Mouse (Mus musculus) heart, embryonic 14.5 days (tissue): Measurements from ENCODE around the gene Wfdc11. TPM values are rescaled to one million over a fixed set of nuclear protein-coding genes. Genes with fewer than 3 reads are reported as not detected.
A peak's percentile ranks its signal among the peaks of the same experiment; 100 is the strongest.

Experiments
- ATAC-seq: fragments of 200-750 bp; cut with Nextera tagmentation; 2 replicates; pipeline ENCODE4 v1.8.0; 2017; ENCODE audit warnings: low read depth, moderate TSS enrichment; ENCODE audit not compliant: insufficient number of reproducible peaks, insufficient read depth, low FRiP score
- H3K27ac ChIP-seq, 2 experiments: fragments of 200-500 bp in 1 of 2; fragments of 300-500 bp in 1 of 2; sonication (generic) in 1 of 2; replicated peaks in 1 of 2; 2 replicates each; pipeline ENCODE4 v1.5.1; 2012 to 2014; ENCODE audit warnings: low read depth in 2 of 2, low read length in 2 of 2, control low read depth in 1 of 2, mild to moderate bottlenecking in 1 of 2, mixed read lengths in 1 of 2; ENCODE audit not compliant: control insufficient read depth in 1 of 2, insufficient read depth in 1 of 2
- H3K27me3 ChIP-seq: fragments of 300-500 bp; sonication (generic); 2 replicates; pipeline ENCODE4 v1.6.1; 2014; ENCODE audit warnings: mild to moderate bottlenecking, low read length, control low read depth; ENCODE audit not compliant: control insufficient read depth, insufficient read depth
- H3K36me3 ChIP-seq: fragments of 300-500 bp; sonication (generic); 2 replicates; pipeline ENCODE4 v1.6.1; 2014; ENCODE audit warnings: mild to moderate bottlenecking, control low read depth, low read length, mixed read lengths; ENCODE audit not compliant: control insufficient read depth, insufficient read depth
- H3K4me1 ChIP-seq, 2 experiments: fragments of 200-500 bp in 1 of 2; fragments of 300-500 bp in 1 of 2; sonication (generic) in 1 of 2; 2 replicates each; pipeline ENCODE4 v1.6.1; 2012 to 2014; ENCODE audit warnings: low read length in 2 of 2, control low read depth in 1 of 2, mixed read lengths in 1 of 2; ENCODE audit not compliant: control insufficient read depth in 2 of 2, insufficient read depth in 2 of 2
- H3K4me2 ChIP-seq: fragments of 300-500 bp; sonication (generic); 2 replicates; pipeline ENCODE4 v1.6.1; 2014; ENCODE audit warnings: mild to moderate bottlenecking, low read length
- H3K4me3 ChIP-seq, 2 experiments: fragments of 200-500 bp in 1 of 2; fragments of 300-500 bp in 1 of 2; sonication (generic) in 1 of 2; 2 replicates each; pipeline ENCODE4 v1.5.1; 2012 to 2014; ENCODE audit warnings: low read length in 2 of 2, mild to moderate bottlenecking in 2 of 2, control low read depth in 1 of 2, low read depth in 1 of 2, moderate library complexity in 1 of 2; ENCODE audit not compliant: control insufficient read depth in 1 of 2, insufficient read depth in 1 of 2
- H3K9ac ChIP-seq: fragments of 300-500 bp; sonication (generic); 2 replicates; pipeline ENCODE4 v1.6.1; 2014; ENCODE audit warnings: mild to moderate bottlenecking, low read length
- H3K9me3 ChIP-seq: fragments of 300-500 bp; sonication (generic); 2 replicates; pipeline ENCODE4 v1.6.1; 2016; ENCODE audit warnings: low read length, control low read depth; ENCODE audit not compliant: control insufficient read depth
- WGBS: fragments of 180-500 bp; shearing (Covaris S2); extraction: QIAGEN DNeasy Blood & Tissue Kit; methylation state at CpG from one replicate; pipeline ENCODE4 v1.1.7; 2014; 5-methylcytosine and 5-hydroxymethylcytosine counted together
- polyA plus RNA-seq: library from polyadenylated mRNA; unstranded; fragments of >200 nt; fragmentation: Nextera tagmentation; extraction: Ambion mirVana; gene quantifications from 2 replicates; pipeline ENCODE4 v1.2.1, GENCODE M21; 2014

Gene Wfdc11
- polyA plus RNA-seq, 1 experiment from 2014 or later = not detected

GRCm38 (mm10) chr2:164700959-164701358 is 27.1 kb upstream of the Wfdc11 start:
- Histone ChIP-seq H3K27me3 (no peaks in the 10 kb centered on the region), H3K4me2 (no peak overlapping the region), H3K27ac (no peak overlapping the region), H3K4me1 (no peaks in the 10 kb centered on the region; a peak in 1 of 4 replicates), H3K9ac (no peak overlapping the region), H3K4me3 (no peak overlapping the region), H3K9me3 (no peaks in the 10 kb centered on the region), H3K36me3 (no peaks in the 10 kb centered on the region)
- 72% methylated on average over 5 of the region's 5 CpGs for WGBS
- ATAC-seq = no peak

GRCm38 (mm10) chr2:164698201-164698600 is 24.3 kb upstream of the Wfdc11 start, which contains the start of gene Spint4:
Gene Spint4, plus strand, starts transcription at chr2:164698501.
- Histone ChIP-seq H3K4me3 (no peak within 1 kb of the TSS), H3K4me2 (no peak within 1 kb of the TSS), H3K9ac (no peak within 1 kb of the TSS), H3K27me3 (no peaks in the 10 kb centered on the region), H3K27ac (no peak within 1 kb of the TSS), H3K9me3 (no peaks in the 10 kb centered on the region), H3K36me3 (no peaks in the 10 kb centered on the region), H3K4me1 (no peaks in the 10 kb centered on the region; a peak in 1 of 4 replicates)
- no peak for ATAC-seq
- 74% methylated on average over 4 of the region's 4 CpGs for WGBS

GRCm38 (mm10) chr2:164684807-164685206 is 10.9 kb upstream of the Wfdc11 start, which contains the start of gene Wfdc13:
Gene Wfdc13, plus strand, starts transcription at chr2:164685107.
- H3K9ac ChIP-seq = no peak within 1 kb of the TSS
- H3K27ac ChIP-seq = no peak within 1 kb of the TSS
- H3K4me3 ChIP-seq = no peak within 1 kb of the TSS
- no peaks in the 10 kb centered on the region for H3K4me1 ChIP-seq
- no peak for ATAC-seq
- no peak within 1 kb of the TSS for H3K4me2 ChIP-seq
- H3K27me3 ChIP-seq = no peaks in the 10 kb centered on the region
- H3K36me3 ChIP-seq = no peaks in the 10 kb centered on the region
- WGBS = 61% methylated on average over 3 of the region's 3 CpGs
- H3K9me3 ChIP-seq = no peaks in the 10 kb centered on the region

- H3K27me3 ChIP-seq = no peaks in the 10 kb centered on the region
- no peak for ATAC-seq
- H3K4me3 ChIP-seq = no peak overlapping the region
- H3K27ac ChIP-seq = no peak overlapping the region
- no peaks in the 10 kb centered on the region for H3K9me3 ChIP-seq
- 66% methylated on average over 3 of the region's 3 CpGs for WGBS
- no peak overlapping the region for H3K9ac ChIP-seq
- H3K4me1 ChIP-seq = peaks cover 3 to 4% of the 10 kb centered on the region in 2 experiments; a peak in 1 of 4 replicates
- no peaks in the 10 kb centered on the region for H3K36me3 ChIP-seq
- H3K4me2 ChIP-seq = no peak overlapping the region
Observed at GRCm38 (mm10) chr2:164679906-164680305, 6.0 kb upstream of the Wfdc11 start.

- no peaks in the 10 kb centered on the region for H3K27me3 ChIP-seq
- no peak overlapping the region for H3K27ac ChIP-seq
- no peaks in the 10 kb centered on the region for H3K9me3 ChIP-seq
- H3K4me3 ChIP-seq = peak overlapping the region; percentile 27 to 45
- peaks cover 3 to 4% of the 10 kb centered on the region in 2 experiments; a peak in 1 of 4 replicates for H3K4me1 ChIP-seq
- peak overlapping the region; percentile 58 for H3K4me2 ChIP-seq
- H3K9ac ChIP-seq = no peak overlapping the region; the same call in 1 of the 2 replicates
- 21% methylated on average over 19 of the region's 19 CpGs for WGBS
- H3K36me3 ChIP-seq = no peaks in the 10 kb centered on the region
- no peak; the same call in 1 of the 2 replicates for ATAC-seq
Observed at GRCm38 (mm10) chr2:164678848-164679625, 5.2 kb upstream of the Wfdc11 start.

- no peaks in the 10 kb centered on the region for H3K27me3 ChIP-seq
- WGBS = 74% methylated on average over 16 of the region's 16 CpGs
- ATAC-seq = no peak
- H3K9ac ChIP-seq = no peak overlapping the region
- H3K4me3 ChIP-seq = no peak overlapping the region
- peaks cover 3 to 4% of the 10 kb centered on the region in 2 experiments; a peak in 1 of 4 replicates for H3K4me1 ChIP-seq
- no peaks in the 10 kb centered on the region for H3K9me3 ChIP-seq
- no peak overlapping the region for H3K4me2 ChIP-seq
- H3K27ac ChIP-seq = no peak overlapping the region
- no peaks in the 10 kb centered on the region for H3K36me3 ChIP-seq
Observed at GRCm38 (mm10) chr2:164676916-164677685, 3.2 kb upstream of the Wfdc11 start.

- no peak for ATAC-seq
- WGBS = 84% methylated on average over 7 of the region's 7 CpGs
Observed at GRCm38 (mm10) chr2:164676103-164676502, 2.2 kb upstream of the Wfdc11 start.

More at GRCm38 (mm10) chr2:164676103-164676502, 2.2 kb upstream of the Wfdc11 start:
- Histone ChIP-seq H3K4me2 (no peak overlapping the region), H3K27me3 (no peaks in the 10 kb centered on the region), H3K4me3 (no peak overlapping the region), H3K9me3 (no peaks in the 10 kb centered on the region), H3K9ac (no peak overlapping the region), H3K36me3 (no peaks in the 10 kb centered on the region), H3K27ac (no peak overlapping the region), H3K4me1 (peaks cover 3 to 4% of the 10 kb centered on the region in 2 experiments; a peak in 1 of 4 replicates)
